Mouse (Mus musculus) lung, embryonic 14.5 days (tissue): Measurements from ENCODE around the gene Mfsd12. TPM values are rescaled to one million over a fixed set of nuclear protein-coding genes. Genes with fewer than 3 reads are reported as not detected.
A peak's percentile ranks its signal among the peaks of the same experiment; 100 is the strongest.

ENCODE experiments used
- ATAC-seq: fragments of 200-750 bp; cut with Nextera tagmentation; 2 replicates; pipeline ENCODE4 v1.8.0; 2017; ENCODE audit warnings: mild to moderate bottlenecking, moderate TSS enrichment, moderate library complexity; ENCODE audit not compliant: insufficient read depth
- DNase-seq: peaks from one replicate; pipeline ENCODE4 v3.0.0-alpha.2; 2015
- H3K27ac ChIP-seq: fragments of 300-500 bp; sonication (generic); 2 replicates; pipeline ENCODE4 v1.5.1; 2014; ENCODE audit warnings: low read depth, mild to moderate bottlenecking, moderate library complexity
- H3K27me3 ChIP-seq: fragments of 300-500 bp; sonication (generic); 2 replicates; pipeline ENCODE4 v1.6.1; 2014; ENCODE audit warnings: low read length, control low read depth; ENCODE audit not compliant: insufficient read depth
- H3K36me3 ChIP-seq: fragments of 300-500 bp; sonication (generic); 2 replicates; pipeline ENCODE4 v1.6.1; 2014; ENCODE audit warnings: control low read depth; ENCODE audit not compliant: insufficient read depth
- H3K4me1 ChIP-seq: fragments of 300-500 bp; sonication (generic); 2 replicates; pipeline ENCODE4 v1.6.1; 2014; ENCODE audit warnings: antibody characterized with exemption, control low read depth; ENCODE audit not compliant: insufficient read depth
- H3K4me2 ChIP-seq: fragments of 300-500 bp; sonication (generic); 2 replicates; pipeline ENCODE4 v1.6.1; 2014; ENCODE audit warnings: mild to moderate bottlenecking
- H3K4me3 ChIP-seq: fragments of 300-500 bp; sonication (generic); 2 replicates; pipeline ENCODE4 v1.5.1; 2014; ENCODE audit warnings: low read depth, low read length
- H3K9ac ChIP-seq: fragments of 300-500 bp; sonication (generic); 2 replicates; pipeline ENCODE4 v1.6.1; 2014
- H3K9me3 ChIP-seq: fragments of 300-500 bp; sonication (generic); 2 replicates; pipeline ENCODE4 v1.6.1; 2016; ENCODE audit warnings: low read depth, low read length, control low read depth
- CTCF ChIP-seq: IDR thresholded peaks from 2 replicates; pipeline ENCODE4 v1.5.1; 2016; ENCODE audit warnings: antibody characterized with exemption, low read depth
- WGBS: fragments of 180-500 bp; shearing (Covaris S2); extraction: QIAGEN DNeasy Blood & Tissue Kit; methylation state at CpG from one replicate; pipeline ENCODE4 v1.1.7; 2014; 5-methylcytosine and 5-hydroxymethylcytosine counted together
- polyA plus RNA-seq: library from polyadenylated mRNA; unstranded; fragments of >200 nt; fragmentation: Nextera tagmentation; extraction: Ambion mirVana; gene quantifications from 2 replicates; pipeline ENCODE4 v1.2.1, GENCODE M21; 2014

Mfsd12 gene
- polyA plus RNA-seq, 1 experiment from 2014 or later, result 7.7 TPM

GRCm38 (mm10) chr10:81323141-81323775 is 34.0 kb upstream of the Mfsd12 start:
- TF ChIP-seq CTCF, result no peak
- Histone ChIP-seq H3K4me3 (no peak overlapping the region), H3K4me2 (no peak overlapping the region), H3K27ac (no peak overlapping the region), H3K9ac (no peak overlapping the region), H3K9me3 (no peaks in the 10 kb centered on the region), H3K4me1 (peaks cover 16% of the 10 kb centered on the region), H3K36me3 (peaks cover 59% of the 10 kb centered on the region), H3K27me3 (no peaks in the 10 kb centered on the region)
- WGBS, result 89% methylated on average over 23 of the region's 23 CpGs
- DNase-seq, result no peak
- ATAC-seq, result no peak

- H3K36me3 ChIP-seq, result peaks cover 52% of the 10 kb centered on the region
- ATAC-seq (no peak), DNase-seq (no peak)
- no peak for TF ChIP-seq CTCF
- 93% methylated on average over 18 of the region's 18 CpGs for WGBS
- no peak overlapping the region for H3K9ac ChIP-seq
- H3K9me3 ChIP-seq, result no peaks in the 10 kb centered on the region
- H3K4me1 ChIP-seq, result peaks cover 17% of the 10 kb centered on the region
- no peak overlapping the region for H3K4me3 ChIP-seq
- H3K27ac ChIP-seq, result no peak overlapping the region
- H3K4me2 ChIP-seq, result no peak overlapping the region
- H3K27me3 ChIP-seq, result no peaks in the 10 kb centered on the region
These were observed 33.3 kb upstream of the Mfsd12 start for GRCm38 (mm10) chr10:81323791-81324530.

GRCm38 (mm10) chr10:81325176-81325575 is 32.1 kb upstream of the Mfsd12 start:
- no peak overlapping the region for H3K4me2 ChIP-seq
- H3K4me3 ChIP-seq, result no peak overlapping the region
- no peak overlapping the region for H3K27ac ChIP-seq
- H3K36me3 ChIP-seq, result peaks cover 51% of the 10 kb centered on the region
- peaks cover 18% of the 10 kb centered on the region for H3K4me1 ChIP-seq
- no peak for TF ChIP-seq CTCF
- H3K9me3 ChIP-seq, result no peaks in the 10 kb centered on the region
- 93% methylated on average over 21 of the region's 21 CpGs for WGBS
- no peaks in the 10 kb centered on the region for H3K27me3 ChIP-seq
- ATAC-seq (no peak), DNase-seq (no peak)
- H3K9ac ChIP-seq, result no peak overlapping the region

GRCm38 (mm10) chr10:81325781-81326180 is 31.5 kb upstream of the Mfsd12 start:
- ATAC-seq (no peak), DNase-seq (no peak)
- H3K27ac ChIP-seq, result 0 out of 2 replicates have a peak overlapping the region, but pooled peaks have one; percentile 42
- peaks cover 23% of the 10 kb centered on the region for H3K4me1 ChIP-seq
- H3K4me2 ChIP-seq, result no peak overlapping the region
- no peak overlapping the region for H3K4me3 ChIP-seq
- no peaks in the 10 kb centered on the region for H3K9me3 ChIP-seq
- H3K27me3 ChIP-seq, result no peaks in the 10 kb centered on the region
- H3K9ac ChIP-seq, result no peak overlapping the region
- no peak for TF ChIP-seq CTCF
- H3K36me3 ChIP-seq, result peaks cover 51% of the 10 kb centered on the region
- WGBS, result 88% methylated on average over 18 of the region's 18 CpGs

DNA sequence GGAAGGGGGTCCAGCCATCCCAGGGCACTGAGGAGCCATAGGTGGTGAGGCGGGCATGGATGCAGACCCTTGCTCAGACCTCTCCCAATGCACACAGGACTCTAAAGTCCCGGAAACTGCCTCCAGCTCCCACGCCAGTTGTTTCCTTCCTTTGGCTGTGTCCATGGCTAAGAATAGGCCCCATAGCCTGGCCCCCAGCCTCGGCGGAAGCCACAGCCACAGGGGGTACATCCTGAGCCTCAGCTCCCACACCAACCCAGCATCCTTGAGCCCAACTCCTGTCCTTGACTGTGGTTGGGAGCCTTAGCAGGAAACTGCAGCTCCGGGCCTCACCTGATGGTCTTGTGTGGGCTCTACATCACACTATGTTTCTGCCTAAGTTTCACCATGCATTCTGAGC is 30.4 kb upstream of the Mfsd12 start:
- TF ChIP-seq CTCF, result no peak
- no peak overlapping the region for H3K9ac ChIP-seq
- peaks cover 25% of the 10 kb centered on the region for H3K4me1 ChIP-seq
- H3K36me3 ChIP-seq, result peaks cover 51% of the 10 kb centered on the region
- DNase-seq (peak; percentile 60), ATAC-seq (no peak)
- no peak overlapping the region for H3K4me3 ChIP-seq
- no peak overlapping the region for H3K4me2 ChIP-seq
- WGBS, result 68% methylated on average over 6 of the region's 6 CpGs
- no peaks in the 10 kb centered on the region for H3K27me3 ChIP-seq
- H3K9me3 ChIP-seq, result no peaks in the 10 kb centered on the region
- peak overlapping the region; percentile 47; the same call in 1 of the 2 replicates for H3K27ac ChIP-seq

DNA sequence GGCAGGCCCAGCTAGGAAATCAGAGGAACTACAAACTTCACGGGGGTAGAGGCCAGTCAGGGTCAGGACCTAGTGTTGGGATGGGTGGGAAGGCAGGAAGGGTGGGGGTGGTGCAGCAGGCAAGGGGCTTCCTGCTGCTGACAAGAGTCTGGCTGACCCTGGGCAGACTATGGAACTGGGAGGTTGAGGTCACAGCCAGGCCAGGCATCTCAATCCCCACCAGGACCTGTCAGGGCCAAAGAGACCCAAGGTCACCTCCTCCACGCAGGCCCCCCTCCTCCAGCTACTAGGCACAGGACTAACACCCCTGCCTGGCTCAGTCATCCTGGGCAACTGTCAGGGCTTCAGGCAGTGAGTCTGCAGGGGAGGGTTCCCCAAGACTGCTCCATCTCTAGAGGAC is 29.3 kb upstream of the Mfsd12 start:
- Histone ChIP-seq H3K4me1 (peaks cover 28% of the 10 kb centered on the region), H3K9me3 (no peaks in the 10 kb centered on the region), H3K4me2 (peak overlapping the region; percentile 51; the same call in 1 of the 2 replicates), H3K9ac (no peak overlapping the region), H3K27ac (peak overlapping the region; percentile 95), H3K4me3 (0 out of 2 replicates have a peak overlapping the region, but pooled peaks have one; percentile 19), H3K27me3 (peaks cover 9% of the 10 kb centered on the region), H3K36me3 (peaks cover 41% of the 10 kb centered on the region)
- 20% methylated on average over 2 of the region's 2 CpGs for WGBS
- ATAC-seq (peak; percentile 1; the same call in 1 of the 2 replicates), DNase-seq (no peak)
- TF ChIP-seq CTCF, result no peak

- WGBS, result 6% methylated on average over 10 of the region's 10 CpGs
- Histone ChIP-seq H3K4me3 (peak within 1 kb of the TSS; percentile 19), H3K9ac (peak within 1 kb of the TSS; percentile 13; the same call in 1 of the 2 replicates), H3K9me3 (no peaks in the 10 kb centered on the region), H3K4me1 (peaks cover 28% of the 10 kb centered on the region), H3K36me3 (peaks cover 37% of the 10 kb centered on the region), H3K4me2 (peak within 1 kb of the TSS; percentile 51), H3K27me3 (peaks cover 11% of the 10 kb centered on the region), H3K27ac (peak within 1 kb of the TSS; percentile 95)
- ATAC-seq, result peak; percentile 52
- DNase-seq, result peak; percentile 74
- 0 out of 2 replicates have a peak, but pooled peaks have one; percentile 25 for TF ChIP-seq CTCF
These were observed 28.9 kb upstream of the Mfsd12 start, which contains the start of gene Tbxa2r for GRCm38 (mm10) chr10:81328386-81328785. Gene Tbxa2r (plus strand): TSS chr10:81328731.
